Mouse (Mus musculus) urinary bladder, adult 2 months (tissue): ENCODE measurements around the gene Gm20695. TPM values are rescaled to one million over a fixed set of nuclear protein-coding genes. Genes with fewer than 3 reads are reported as not detected.
"Not testable (repeated sequence)": the region's sequence is repeated elsewhere in the genome, so short reads cannot be mapped to it uniquely, and the experiment has no call there.

Experiments
- DNase-seq: peaks from one replicate; pipeline ENCODE4 v3.0.0; 2022; ENCODE audit warnings: low spot score
- polyA plus RNA-seq: library from polyadenylated mRNA; depleted of rRNA; stranded (reverse); fragments of >200 nt; gene quantifications from 2 replicates; pipeline ENCODE4 v1.2.3, GENCODE M21; 2012; rRNA removed

Gene Gm20695
- 0.25 and 0.62 TPM in 2 replicates for polyA plus RNA-seq

- DNase-seq: peak; percentile 94
Observed at GRCm38 (mm10) chr16:3884201-3885064, at the start of gene Gm20695, which contains the start of gene Zfp597. TSS of gene Gm20695 (plus strand) at chr16:3884648. TSS of gene Zfp597 (minus strand) at chr16:3884561.

GRCm38 (mm10) chr16:3835461-3835860 is 49.0 kb upstream of the Gm20695 start:
- DNase-seq: no peak

- no peak for DNase-seq
Observed at GRCm38 (mm10) chr16:3839157-3839885, 45.1 kb upstream of the Gm20695 start.

GRCm38 (mm10) chr16:3842989-3843388 is 41.5 kb upstream of the Gm20695 start:
- DNase-seq: no peak

- no peak for DNase-seq
Observed at GRCm38 (mm10) chr16:3843796-3844195, 40.7 kb upstream of the Gm20695 start.

- peak; percentile 87 for DNase-seq
Observed at GRCm38 (mm10) chr16:3846711-3847518, 37.5 kb upstream of the Gm20695 start, which contains the start of gene Zfp174. TSS of gene Zfp174 (plus strand) at chr16:3847268.

GRCm38 (mm10) chr16:3847871-3848270 is 36.6 kb upstream of the Gm20695 start:
- DNase-seq: no peak

GRCm38 (mm10) chr16:3848416-3848815 is 36.0 kb upstream of the Gm20695 start:
- no peak for DNase-seq

GRCm38 (mm10) chr16:3851301-3851700 is 33.1 kb upstream of the Gm20695 start:
- not testable (repeated sequence) for DNase-seq

- DNase-seq: no peak
Observed at GRCm38 (mm10) chr16:3852586-3852985, 31.9 kb upstream of the Gm20695 start.

- DNase-seq: no peak
Observed at GRCm38 (mm10) chr16:3854437-3855182, 29.8 kb upstream of the Gm20695 start.

- no peak for DNase-seq
Observed at GRCm38 (mm10) chr16:3855776-3856175, 28.7 kb upstream of the Gm20695 start.

GRCm38 (mm10) chr16:3859254-3859653 is 25.2 kb upstream of the Gm20695 start:
- no peak for DNase-seq

- DNase-seq: no peak
Observed at GRCm38 (mm10) chr16:3871815-3872214, 12.6 kb upstream of the Gm20695 start.

- DNase-seq: peak; percentile 81
Observed at GRCm38 (mm10) chr16:3872216-3873047, 12.0 kb upstream of the Gm20695 start, which contains the start of gene Naa60. TSS of gene Naa60 (plus strand) at chr16:3872375.

- no peak for DNase-seq
Observed at GRCm38 (mm10) chr16:3876346-3876745, 8.1 kb upstream of the Gm20695 start.

- no peak for DNase-seq
Observed at GRCm38 (mm10) chr16:3885065-3885670, 720 bp downstream of the Gm20695 start.

GRCm38 (mm10) chr16:3891621-3892295 is 7.3 kb downstream of the Gm20695 start:
- no peak for DNase-seq

- no peak for DNase-seq
Observed at GRCm38 (mm10) chr16:3893739-3894138, 9.3 kb downstream of the Gm20695 start.
